Mouse (Mus musculus) brain, embryonic 14.5 days (tissue): ENCODE measurements at regions not wholly inside any gene's neighbourhood (a gene's known extent, or its start where the extent isn't known, plus 50 kb on each side); places are given as distances from the start of the nearest gene placed in this dataset.

ENCODE experiments used
- CTCF ChIP-seq: fragments of 200-500 bp; IDR thresholded peaks from 2 replicates; pipeline ENCODE4 v1.5.1; 2012; ENCODE audit warnings: inconsistent platforms, mild to moderate bottlenecking, moderate library complexity, borderline replicate concordance; ENCODE audit not compliant: insufficient read depth, insufficient read length; ENCODE audit errors: extremely low read depth
- POLR2A ChIP-seq: fragments of 200-500 bp; IDR thresholded peaks from 2 replicates; pipeline ENCODE4 v1.6.1; 2012; ENCODE audit warnings: mild to moderate bottlenecking, inconsistent platforms, borderline replicate concordance; ENCODE audit not compliant: poor library complexity, insufficient read depth, insufficient read length, severe bottlenecking; ENCODE audit errors: extremely low read depth

- TF ChIP-seq POLR2A: no peak
- TF ChIP-seq CTCF: no peak
These were observed 225.2 kb upstream of the Ngly1 start for GRCm38 (mm10) chr14:16023853-16024252.
